Mouse (Mus musculus) lung, embryonic 15.5 days (tissue): ENCODE measurements around the gene Dennd1b. TPM values are rescaled to one million over a fixed set of nuclear protein-coding genes. Genes with fewer than 3 reads are reported as not detected.
A peak's percentile ranks its signal among the peaks of the same experiment; 100 is the strongest.

Source experiments
- ATAC-seq: fragments of 200-750 bp; cut with Nextera tagmentation; 2 replicates; pipeline ENCODE4 v1.8.0; 2017; ENCODE audit warnings: moderate number of reproducible peaks, borderline replicate concordance; ENCODE audit not compliant: low FRiP score, low TSS enrichment; ENCODE audit errors: extremely low read depth
- H3K27ac ChIP-seq: fragments of 300-500 bp; sonication (generic); 2 replicates; pipeline ENCODE4 v1.5.1; 2015; ENCODE audit warnings: moderate library complexity, mild to moderate bottlenecking, inconsistent platforms
- H3K27me3 ChIP-seq: fragments of 300-500 bp; sonication (generic); 2 replicates; pipeline ENCODE4 v1.6.1; 2015; ENCODE audit warnings: inconsistent platforms
- H3K36me3 ChIP-seq: fragments of 300-500 bp; sonication (generic); 2 replicates; pipeline ENCODE4 v1.6.1; 2015; ENCODE audit warnings: inconsistent platforms
- H3K4me1 ChIP-seq: fragments of 300-500 bp; sonication (generic); 2 replicates; pipeline ENCODE4 v1.6.1; 2015; ENCODE audit warnings: inconsistent platforms
- H3K4me2 ChIP-seq: fragments of 300-500 bp; sonication (generic); 2 replicates; pipeline ENCODE4 v1.6.1; 2015; ENCODE audit warnings: inconsistent platforms, mild to moderate bottlenecking, moderate library complexity
- H3K4me3 ChIP-seq: fragments of 300-500 bp; sonication (generic); 2 replicates; pipeline ENCODE4 v1.5.1; 2015; ENCODE audit warnings: mild to moderate bottlenecking, inconsistent platforms
- H3K9ac ChIP-seq: fragments of 300-500 bp; sonication (generic); 2 replicates; pipeline ENCODE4 v1.6.1; 2015; ENCODE audit warnings: inconsistent platforms
- H3K9me3 ChIP-seq: fragments of 300-500 bp; sonication (generic); 2 replicates; pipeline ENCODE4 v1.6.1; 2016; ENCODE audit warnings: inconsistent platforms
- WGBS: fragments of 180-500 bp; shearing (Covaris S2); methylation state at CpG from one replicate; pipeline ENCODE4 v1.1.7; 2015; 5-methylcytosine and 5-hydroxymethylcytosine counted together
- polyA plus RNA-seq: library from polyadenylated mRNA; unstranded; fragments of >200 nt; fragmentation: Nextera tagmentation; extraction: Ambion mirVana; gene quantifications from 2 replicates; pipeline ENCODE4 v1.2.1, GENCODE M21; 2015

Gene Dennd1b
- polyA plus RNA-seq, 1 experiment from 2014 or later: 12.3 TPM

- Histone ChIP-seq H3K27ac (no peak overlapping the region), H3K36me3 (no peaks in the 10 kb centered on the region), H3K27me3 (no peaks in the 10 kb centered on the region), H3K4me2 (no peak overlapping the region), H3K4me1 (peaks cover 21% of the 10 kb centered on the region), H3K9me3 (no peaks in the 10 kb centered on the region), H3K4me3 (no peak overlapping the region), H3K9ac (no peak overlapping the region)
- no peak for ATAC-seq
- WGBS: 82% methylated on average over 4 of the region's 4 CpGs
Measured at GRCm38 (mm10) chr1:138984161-138984560, 20.9 kb downstream of the Dennd1b start.

DNA sequence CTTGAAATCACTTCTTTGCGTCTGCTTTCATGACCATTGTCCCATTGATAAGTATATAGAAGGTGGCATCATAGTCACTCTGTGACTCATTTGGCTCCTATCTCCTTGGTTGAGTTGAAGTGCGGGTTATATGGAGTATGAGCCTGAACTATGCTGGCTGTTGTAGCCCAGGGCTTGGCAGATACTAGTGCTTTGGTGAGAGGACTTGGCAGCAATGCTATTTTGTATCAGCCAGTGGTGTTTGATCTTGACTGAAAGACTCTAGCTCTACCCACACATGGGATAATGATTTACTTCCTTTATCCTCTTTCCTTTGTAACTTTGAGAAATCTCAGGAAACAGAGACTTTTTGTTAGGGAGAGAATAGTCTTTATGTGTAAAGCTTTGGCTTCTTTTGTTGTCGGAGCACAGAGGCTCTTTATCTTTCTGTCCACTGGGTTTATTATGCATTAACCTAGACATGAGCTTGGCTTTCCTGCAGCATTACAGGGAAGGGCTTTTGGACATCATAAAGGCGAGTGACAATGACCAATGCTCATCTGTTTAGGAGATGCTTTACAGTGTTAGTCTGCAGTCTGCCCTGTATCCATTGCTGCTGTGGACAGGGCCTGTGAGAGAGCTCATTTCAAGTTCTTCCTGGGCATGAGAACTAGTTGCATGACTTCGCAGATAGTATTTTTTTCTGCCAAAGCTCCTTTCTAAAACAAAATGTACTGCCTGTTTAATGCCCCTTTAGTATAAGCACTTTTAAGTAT, 29.3 kb downstream of the Dennd1b start:
- 55% methylated on average over 5 of the region's 5 CpGs for WGBS
- Histone ChIP-seq H3K4me1 (peaks cover 8% of the 10 kb centered on the region; the same call in 1 of the 2 replicates), H3K9ac (no peak overlapping the region), H3K9me3 (no peaks in the 10 kb centered on the region), H3K27ac (no peak overlapping the region), H3K27me3 (no peaks in the 10 kb centered on the region), H3K36me3 (no peaks in the 10 kb centered on the region), H3K4me2 (no peak overlapping the region), H3K4me3 (no peak overlapping the region)
- ATAC-seq: peak; percentile 55; the same call in 1 of the 2 replicates

GRCm38 (mm10) chr1:138995621-138996380, 32.6 kb downstream of the Dennd1b start:
- Histone ChIP-seq H3K4me3 (no peak overlapping the region), H3K4me1 (peaks cover 8% of the 10 kb centered on the region; the same call in 1 of the 2 replicates), H3K27me3 (no peaks in the 10 kb centered on the region), H3K9me3 (no peaks in the 10 kb centered on the region), H3K4me2 (no peak overlapping the region), H3K9ac (no peak overlapping the region), H3K36me3 (no peaks in the 10 kb centered on the region), H3K27ac (no peak overlapping the region)
- no peak for ATAC-seq
- 78% methylated on average over 6 of the region's 6 CpGs for WGBS

DNA sequence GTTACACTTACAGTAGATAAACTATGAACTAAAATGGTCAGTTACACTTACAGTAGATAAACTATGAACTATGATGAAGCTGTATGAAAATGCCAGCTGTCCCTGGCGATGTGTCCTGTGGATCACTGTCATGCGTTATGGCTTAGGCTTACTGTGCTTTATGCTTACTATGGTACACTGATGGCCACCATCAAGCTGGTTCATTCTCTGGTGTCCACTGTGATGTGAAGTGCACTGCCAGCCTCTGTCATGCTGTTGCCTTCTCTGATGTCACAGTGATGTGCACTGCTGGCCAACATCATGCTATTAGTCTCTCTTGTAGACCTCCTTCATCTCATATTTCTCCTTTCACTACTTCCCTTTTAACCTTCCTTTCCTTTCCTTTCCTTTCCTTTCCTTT, 33.4 kb downstream of the Dennd1b start:
- 84% methylated on average over 2 of the region's 2 CpGs for WGBS

GRCm38 (mm10) chr1:139000675-139001379, 37.6 kb downstream of the Dennd1b start:
- ATAC-seq: no peak
- Histone ChIP-seq H3K4me3 (no peak overlapping the region), H3K27me3 (no peaks in the 10 kb centered on the region), H3K9ac (no peak overlapping the region), H3K27ac (no peak overlapping the region), H3K4me2 (no peak overlapping the region), H3K4me1 (no peaks in the 10 kb centered on the region), H3K36me3 (no peaks in the 10 kb centered on the region), H3K9me3 (no peaks in the 10 kb centered on the region)
- 56% methylated on average over 9 of the region's 9 CpGs for WGBS

More for the DNA sequence above, 33.4 kb downstream of the Dennd1b start:
- Histone ChIP-seq H3K36me3 (no peaks in the 10 kb centered on the region), H3K27ac (no peak overlapping the region), H3K9me3 (no peaks in the 10 kb centered on the region), H3K4me3 (no peak overlapping the region), H3K9ac (no peak overlapping the region), H3K4me1 (peaks cover 8% of the 10 kb centered on the region; the same call in 1 of the 2 replicates), H3K27me3 (no peaks in the 10 kb centered on the region), H3K4me2 (no peak overlapping the region)
- ATAC-seq: no peak

GRCm38 (mm10) chr1:139003503-139003902, 40.3 kb downstream of the Dennd1b start:
- ATAC-seq: no peak
- H3K9me3 ChIP-seq: no peaks in the 10 kb centered on the region
- WGBS: 84% methylated on average over 2 of the region's 2 CpGs
- no peak overlapping the region for H3K9ac ChIP-seq
- H3K27ac ChIP-seq: no peak overlapping the region
- H3K36me3 ChIP-seq: no peaks in the 10 kb centered on the region
- no peak overlapping the region for H3K4me3 ChIP-seq
- H3K4me2 ChIP-seq: no peak overlapping the region
- no peaks in the 10 kb centered on the region for H3K4me1 ChIP-seq
- no peaks in the 10 kb centered on the region for H3K27me3 ChIP-seq

DNA sequence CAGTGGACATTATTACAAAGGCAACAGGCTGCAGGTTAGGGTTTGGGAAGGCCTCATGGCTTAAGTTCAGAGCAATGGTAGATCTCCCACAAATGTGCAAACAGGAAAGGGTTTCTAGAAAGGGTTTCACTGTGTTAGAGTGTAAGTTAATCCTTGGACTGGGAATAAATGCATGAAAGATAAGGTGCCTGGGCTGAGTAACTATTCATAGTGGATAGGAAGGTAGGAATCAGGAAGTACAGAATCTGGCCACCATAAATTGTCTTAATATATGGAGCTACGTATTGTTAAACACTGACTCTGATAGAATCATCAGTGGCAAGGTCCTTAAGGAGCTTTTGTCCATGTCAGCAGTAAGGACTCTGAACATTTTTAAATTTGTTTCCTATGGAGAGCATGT, 42.8 kb downstream of the Dennd1b start:
- 82% methylated on average over 1 of the region's 1 CpGs for WGBS
- no peak overlapping the region for H3K4me2 ChIP-seq
- H3K27ac ChIP-seq: no peak overlapping the region
- H3K4me3 ChIP-seq: no peak overlapping the region
- H3K9ac ChIP-seq: no peak overlapping the region
- no peak for ATAC-seq
- H3K36me3 ChIP-seq: no peaks in the 10 kb centered on the region
- H3K9me3 ChIP-seq: no peaks in the 10 kb centered on the region
- no peaks in the 10 kb centered on the region for H3K4me1 ChIP-seq
- H3K27me3 ChIP-seq: no peaks in the 10 kb centered on the region

GRCm38 (mm10) chr1:139007475-139007874, 44.2 kb downstream of the Dennd1b start:
- Histone ChIP-seq H3K9me3 (no peaks in the 10 kb centered on the region), H3K4me3 (no peak overlapping the region), H3K36me3 (no peaks in the 10 kb centered on the region), H3K27ac (no peak overlapping the region), H3K27me3 (no peaks in the 10 kb centered on the region), H3K9ac (no peak overlapping the region), H3K4me2 (no peak overlapping the region), H3K4me1 (no peaks in the 10 kb centered on the region)
- ATAC-seq: no peak
- 80% methylated on average over 3 of the region's 3 CpGs for WGBS

- Histone ChIP-seq H3K9ac (no peak overlapping the region), H3K27me3 (no peaks in the 10 kb centered on the region), H3K36me3 (no peaks in the 10 kb centered on the region), H3K9me3 (no peaks in the 10 kb centered on the region), H3K27ac (no peak overlapping the region), H3K4me2 (no peak overlapping the region), H3K4me3 (no peak overlapping the region), H3K4me1 (no peaks in the 10 kb centered on the region)
- 78% methylated on average over 5 of the region's 5 CpGs for WGBS
- no peak for ATAC-seq
Measured at GRCm38 (mm10) chr1:139015118-139015788, 52.0 kb downstream of the Dennd1b start.

- H3K27me3 ChIP-seq: no peaks in the 10 kb centered on the region
- H3K36me3 ChIP-seq: no peaks in the 10 kb centered on the region
- no peak overlapping the region for H3K4me3 ChIP-seq
- WGBS: 51% methylated on average over 7 of the region's 7 CpGs
- no peak overlapping the region for H3K4me2 ChIP-seq
- H3K4me1 ChIP-seq: no peaks in the 10 kb centered on the region
- no peak overlapping the region for H3K9ac ChIP-seq
- H3K9me3 ChIP-seq: no peaks in the 10 kb centered on the region
- no peak overlapping the region for H3K27ac ChIP-seq
- ATAC-seq: no peak
Measured at GRCm38 (mm10) chr1:139021298-139021697, 58.1 kb downstream of the Dennd1b start.

DNA sequence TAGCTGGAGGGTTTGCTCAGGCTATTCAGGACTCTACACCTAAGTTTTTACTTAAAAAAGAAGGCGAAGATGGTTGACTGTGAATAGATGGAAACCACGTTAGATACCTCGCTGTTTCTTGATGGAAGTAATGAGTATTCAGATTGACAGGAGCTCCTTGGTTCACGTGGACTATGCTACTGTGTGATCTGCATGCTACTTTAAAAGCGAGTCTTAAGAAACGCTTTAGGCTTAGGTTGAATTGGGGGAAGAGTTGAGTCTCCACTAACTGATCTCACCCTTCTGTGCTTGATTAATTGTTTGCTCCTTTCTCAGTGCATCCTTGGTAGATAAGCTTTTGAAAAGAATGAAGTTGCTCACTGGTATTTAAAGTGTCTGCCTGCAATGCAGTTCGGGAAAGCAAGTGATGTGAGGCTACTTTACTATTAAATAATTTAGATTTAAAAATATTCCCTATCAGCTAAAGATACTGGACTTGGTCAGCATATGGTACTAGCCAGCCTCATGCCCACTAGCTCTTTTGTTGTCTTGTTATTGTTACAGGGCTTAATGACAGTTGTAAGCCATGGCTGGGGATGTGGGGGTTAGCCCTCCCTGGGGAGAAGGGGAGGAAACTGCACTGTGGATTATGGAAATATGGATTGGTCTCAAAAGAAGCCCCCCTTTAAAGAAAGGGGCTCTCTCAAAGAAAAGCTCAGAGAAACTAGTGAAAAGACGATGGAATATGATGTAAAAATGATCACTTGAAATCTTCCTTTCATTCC, 62.8 kb downstream of the Dennd1b start:
- ATAC-seq: no peak

More for the DNA sequence above, 62.8 kb downstream of the Dennd1b start:
- Histone ChIP-seq H3K27me3 (no peaks in the 10 kb centered on the region), H3K27ac (no peak overlapping the region), H3K9ac (no peak overlapping the region), H3K36me3 (no peaks in the 10 kb centered on the region), H3K4me3 (no peak overlapping the region), H3K4me1 (no peaks in the 10 kb centered on the region), H3K9me3 (no peaks in the 10 kb centered on the region), H3K4me2 (no peak overlapping the region)
- 64% methylated on average over 8 of the region's 8 CpGs for WGBS
